Mouse (Mus musculus) liver, embryonic 14.5 days (tissue): Measurements from ENCODE around the gene Birc5.

Experiments used
- CTCF ChIP-seq: IDR thresholded peaks from 2 replicates; pipeline ENCODE4 v1.5.1; 2016; ENCODE audit warnings: antibody characterized with exemption, low read depth, control low read depth
- EP300 ChIP-seq: IDR thresholded peaks from 2 replicates; pipeline ENCODE4 v1.6.1; 2016; ENCODE audit warnings: antibody characterized with exemption, low read depth

DNA sequence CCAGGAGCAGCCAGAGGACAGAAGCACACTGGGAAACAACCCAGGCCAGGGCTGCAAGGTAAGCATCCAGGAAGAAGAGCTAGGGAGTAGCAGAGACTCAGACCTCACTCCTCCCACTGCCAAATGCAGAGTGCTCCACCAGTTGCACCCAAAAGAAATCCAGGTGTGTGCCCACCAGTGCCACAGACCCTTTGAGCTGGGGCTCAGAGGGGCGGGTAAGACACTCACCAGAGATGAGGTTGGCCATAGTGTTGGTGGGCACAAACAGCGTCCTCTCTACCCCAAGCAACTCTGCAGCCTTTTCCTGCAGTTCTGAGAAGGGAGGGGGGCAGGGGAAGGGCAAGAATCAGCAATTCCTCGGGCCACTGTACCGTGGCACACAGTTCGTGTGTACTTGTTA lies 22.3 kb downstream of the Birc5 start:
- TF ChIP-seq EP300, result no peak
- TF ChIP-seq CTCF, result no peak
